Mouse (Mus musculus): Measurements from ENCODE around the gene Sec61b. TPM values are rescaled to one million over a fixed set of nuclear protein-coding genes. Genes with fewer than 3 reads are reported as not detected.

Gene Sec61b
- total RNA-seq, 2 experiments from 2014 or later = 189 to 292 TPM

Other genes with a start within 250 kb of the Sec61b start
- 11.1 and 11.6 TPM in 2 replicates for gene Tgfbr1, start 121.4 kb upstream of the Sec61b start, total RNA-seq (2014; fragmentation: Nextera tagmentation)
- gene Tgfbr1, start 121.4 kb upstream of the Sec61b start, total RNA-seq (2017) = 8.5 and 17.7 TPM in 2 replicates
- gene Alg2, start 325 bp upstream of the Sec61b start, total RNA-seq (2014; fragmentation: Nextera tagmentation) = 28.0 and 28.5 TPM in 2 replicates
- 15.6 and 18.3 TPM in 2 replicates for gene Alg2, start 325 bp upstream of the Sec61b start, total RNA-seq (2017)

Measured in megakaryocyte-erythroid progenitor cell, adult 5-6 weeks (primary cell).